Mouse (Mus musculus) spleen, adult 12 weeks (tissue): Measurements from ENCODE around the gene Entpd6.

Experiments used
- DNase-seq: peaks from one replicate; pipeline ENCODE4 v3.0.0; 2022; ENCODE audit warnings: low spot score

Gene Entpd6

GRCm38 (mm10) chr2:150787234-150787771, 38.5 kb downstream of the Entpd6 start:
- no peak for DNase-seq

DNA sequence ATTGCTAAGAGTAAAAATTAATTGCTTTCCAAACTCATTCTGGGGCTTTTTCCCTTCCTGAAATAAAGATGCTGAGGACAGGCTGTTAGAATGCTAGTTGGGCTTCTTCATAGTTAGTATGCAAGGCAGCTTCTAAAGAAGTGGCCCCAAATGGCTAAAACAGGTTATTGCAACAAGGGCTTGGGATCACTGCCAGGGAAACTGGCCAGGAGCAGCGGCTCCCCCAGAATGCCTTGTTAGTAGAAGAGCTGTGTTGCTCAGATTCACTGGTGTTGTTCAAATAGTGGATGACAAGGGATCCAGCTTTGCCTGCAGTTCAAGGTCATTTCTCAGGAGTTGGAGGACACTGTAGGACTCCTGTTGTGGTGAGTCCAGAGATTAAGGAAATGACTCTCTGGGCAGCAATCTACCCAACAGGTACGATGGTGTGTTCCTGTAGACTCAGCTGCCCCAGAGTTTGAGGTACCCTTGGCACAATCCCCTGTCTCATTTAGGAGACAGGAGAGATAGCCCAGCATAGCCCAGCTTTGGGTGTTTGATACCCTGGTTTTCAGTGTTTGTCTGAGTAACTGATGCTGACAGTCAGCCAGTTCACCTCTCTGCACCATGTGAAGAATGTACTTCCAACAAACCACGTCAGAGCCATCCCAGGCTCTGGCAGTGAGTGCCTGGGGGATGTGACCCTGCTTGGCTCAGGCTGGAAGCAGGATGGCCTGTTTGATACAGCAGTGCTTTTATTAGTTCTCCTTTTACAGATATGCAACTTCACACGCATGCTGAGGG, 40.1 kb downstream of the Entpd6 start:
- DNase-seq: no peak

GRCm38 (mm10) chr2:150793320-150793719, 44.5 kb downstream of the Entpd6 start:
- no peak for DNase-seq

DNA sequence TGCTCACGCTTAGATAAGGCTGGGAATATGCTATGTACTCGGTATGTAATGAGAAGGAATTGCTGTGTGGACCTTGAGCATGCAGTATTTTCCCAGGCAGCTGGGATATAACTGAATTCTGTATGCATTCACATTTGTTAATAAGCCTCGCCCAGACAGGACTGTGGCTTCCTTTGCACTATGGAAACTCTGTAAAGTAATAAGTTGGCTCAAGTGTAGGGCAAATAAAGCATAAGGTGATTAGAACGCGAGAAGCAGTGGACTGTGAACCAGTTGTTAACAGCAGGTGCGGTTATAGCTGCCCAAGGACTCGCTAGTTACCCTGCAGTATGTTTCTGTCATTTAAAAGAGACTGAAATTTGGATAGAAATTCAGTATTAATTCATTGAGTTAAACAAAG, 49.2 kb downstream of the Entpd6 start:
- no peak for DNase-seq

DNA sequence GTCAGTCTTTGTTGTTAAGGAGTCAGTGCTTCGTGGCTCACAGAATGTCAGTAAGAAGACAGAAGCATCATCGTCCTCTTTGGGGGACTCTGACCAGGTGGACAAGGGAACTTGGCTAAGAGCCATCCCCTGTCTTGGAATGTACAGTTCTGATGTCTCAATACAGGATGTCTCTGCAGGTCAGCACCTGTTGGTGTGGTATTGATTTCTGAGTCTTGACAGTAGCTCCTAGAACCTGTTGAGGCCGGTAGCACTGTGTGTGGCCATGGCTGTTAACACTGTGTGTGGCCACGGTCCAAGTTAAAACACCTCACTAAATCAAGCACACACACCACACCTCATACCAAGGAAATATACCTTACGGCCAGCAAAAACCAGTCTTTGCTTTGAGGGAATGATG, 51.8 kb downstream of the Entpd6 start:
- DNase-seq: no peak

- DNase-seq: no peak
Observed at GRCm38 (mm10) chr2:150803035-150803434, 54.2 kb downstream of the Entpd6 start.

DNA sequence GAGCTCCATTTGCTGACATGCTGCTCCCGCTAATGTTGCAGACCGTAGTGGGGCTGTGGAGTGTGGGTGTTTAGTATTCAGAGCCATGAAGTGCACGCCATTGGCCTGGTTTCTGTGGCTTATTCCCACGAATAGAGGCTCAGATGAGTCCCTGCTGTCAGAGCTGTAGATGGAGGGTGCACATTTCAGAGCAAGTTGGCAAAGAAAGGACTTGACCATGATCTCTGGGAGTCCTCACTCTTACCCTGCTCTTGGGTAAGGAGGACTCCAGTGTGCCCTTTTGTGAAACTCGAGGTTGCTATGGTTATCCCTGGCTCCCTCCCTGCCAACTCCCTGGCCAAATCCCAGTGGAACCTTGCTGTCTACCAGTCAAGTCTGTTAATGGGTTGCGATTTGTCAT, 59.5 kb downstream of the Entpd6 start:
- DNase-seq: no peak

GRCm38 (mm10) chr2:150808812-150809211, 60.0 kb downstream of the Entpd6 start:
- no peak for DNase-seq

DNA sequence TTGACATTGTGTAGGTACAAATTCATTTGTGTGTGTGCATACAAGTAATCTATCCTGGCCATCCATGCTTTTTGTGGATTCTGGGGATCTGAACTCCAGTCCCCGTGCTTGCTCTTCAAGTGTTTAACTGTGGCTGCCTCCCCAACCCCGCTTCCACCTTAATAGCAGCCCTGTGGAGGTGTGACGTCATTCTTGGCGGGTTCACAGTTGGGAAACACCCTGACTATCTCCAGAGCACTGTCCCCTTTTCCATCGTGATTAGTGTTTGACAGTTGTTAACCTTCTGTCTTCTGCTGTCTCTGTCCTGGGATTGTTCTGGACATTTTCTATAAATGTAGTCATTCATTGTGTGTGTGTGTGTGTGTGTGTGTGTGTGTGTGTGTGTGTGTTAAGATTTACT, 61.8 kb downstream of the Entpd6 start:
- no peak for DNase-seq

DNA sequence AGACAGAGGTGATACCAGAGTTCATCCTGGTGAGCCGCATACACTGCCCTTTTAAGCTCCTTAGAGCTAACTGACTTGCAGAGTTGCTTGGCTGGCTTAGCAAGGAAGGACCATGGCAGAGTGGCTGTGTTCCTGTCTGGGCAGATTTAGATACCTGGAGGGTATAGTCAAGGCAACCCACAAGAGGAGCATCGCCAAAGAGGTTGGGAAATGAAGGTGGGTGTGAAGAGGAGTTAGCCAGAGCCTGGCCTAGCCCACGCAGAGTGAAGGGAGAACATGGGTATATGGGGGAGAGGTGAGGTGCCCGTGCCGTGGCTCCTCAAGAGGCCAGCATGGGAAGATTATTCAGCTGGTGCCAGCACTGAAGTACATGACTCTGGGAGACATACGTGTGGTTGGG, 64.0 kb downstream of the Entpd6 start:
- DNase-seq: no peak

- DNase-seq: no peak
Observed at GRCm38 (mm10) chr2:150816676-150817402, 68.0 kb downstream of the Entpd6 start.

DNA sequence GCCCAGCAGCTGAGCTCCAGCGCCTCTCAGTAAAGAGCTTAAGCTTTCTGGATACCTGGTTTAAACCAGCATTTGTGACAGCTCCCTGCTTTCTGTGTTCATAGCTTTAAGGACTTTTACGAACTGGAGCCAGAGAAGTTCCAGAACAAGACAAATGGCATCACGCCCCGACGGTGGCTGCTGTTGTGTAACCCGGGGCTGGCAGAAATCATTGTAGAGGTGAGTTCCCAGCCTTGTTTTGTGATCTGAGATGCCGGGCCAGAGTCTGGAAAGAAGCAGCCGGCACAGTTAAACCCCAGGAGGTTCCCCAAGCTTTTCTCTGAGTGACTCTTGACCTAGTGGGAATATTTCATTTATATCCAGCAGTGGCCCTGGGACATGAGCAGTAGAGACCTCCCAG, 69.9 kb downstream of the Entpd6 start:
- DNase-seq: no peak

DNA sequence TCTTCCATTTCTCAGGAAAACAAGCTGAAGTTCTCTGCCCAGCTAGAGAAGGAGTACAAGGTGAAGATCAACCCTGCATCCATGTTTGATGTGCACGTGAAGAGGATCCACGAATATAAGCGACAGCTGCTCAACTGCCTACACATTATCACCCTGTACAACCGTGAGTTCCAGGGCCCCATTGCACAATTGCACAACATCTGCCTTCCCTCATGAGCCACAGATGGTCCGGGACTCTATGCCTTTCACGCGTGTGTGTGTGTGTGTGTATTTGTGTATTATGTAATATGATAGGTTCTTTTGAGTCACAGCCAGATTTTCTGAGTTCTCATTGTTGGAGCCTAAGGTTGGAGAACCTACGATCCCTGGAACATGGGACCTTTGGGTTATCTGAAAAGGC, 71.9 kb downstream of the Entpd6 start:
- DNase-seq: no peak
